Mouse (Mus musculus) midbrain, embryonic 15.5 days (tissue): Measurements from ENCODE around the gene Hba-x. TPM values are rescaled to one million over a fixed set of nuclear protein-coding genes. Genes with fewer than 3 reads are reported as not detected.
A peak's percentile ranks its signal among the peaks of the same experiment; 100 is the strongest.

Experiments used
- ATAC-seq: fragments of 200-750 bp; cut with Nextera tagmentation; replicated peaks from 2 replicates; pipeline ENCODE4 v1.8.0; 2017; ENCODE audit warnings: moderate TSS enrichment
- H3K27ac ChIP-seq: fragments of 300-500 bp; sonication (generic); 2 replicates; pipeline ENCODE4 v1.5.1; 2015; ENCODE audit warnings: mild to moderate bottlenecking, inconsistent platforms
- H3K27me3 ChIP-seq: fragments of 300-500 bp; sonication (generic); replicated peaks from 2 replicates; pipeline ENCODE4 v1.6.1; 2015; ENCODE audit warnings: inconsistent platforms
- H3K36me3 ChIP-seq: fragments of 300-500 bp; sonication (generic); replicated peaks from 2 replicates; pipeline ENCODE4 v1.6.1; 2015; ENCODE audit warnings: inconsistent platforms
- H3K4me1 ChIP-seq: fragments of 300-500 bp; sonication (generic); 2 replicates; pipeline ENCODE4 v1.6.1; 2015; ENCODE audit warnings: inconsistent platforms
- H3K4me2 ChIP-seq: fragments of 300-500 bp; sonication (generic); 2 replicates; pipeline ENCODE4 v1.6.1; 2015; ENCODE audit warnings: inconsistent platforms, mild to moderate bottlenecking, moderate library complexity
- H3K4me3 ChIP-seq: fragments of 300-500 bp; sonication (generic); 2 replicates; pipeline ENCODE4 v1.5.1; 2015; ENCODE audit warnings: mild to moderate bottlenecking, inconsistent platforms
- H3K9ac ChIP-seq: fragments of 300-500 bp; sonication (generic); 2 replicates; pipeline ENCODE4 v1.6.1; 2015; ENCODE audit warnings: mild to moderate bottlenecking, inconsistent platforms
- H3K9me3 ChIP-seq: fragments of 300-500 bp; sonication (generic); 2 replicates; pipeline ENCODE4 v1.6.1; 2016; ENCODE audit warnings: inconsistent platforms
- WGBS: fragments of 180-500 bp; shearing (Covaris S2); methylation state at CpG from one replicate; pipeline ENCODE4 v1.1.7; 2015; ENCODE audit warnings: mixed read lengths; 5-methylcytosine and 5-hydroxymethylcytosine counted together
- polyA plus RNA-seq: library from polyadenylated mRNA; unstranded; fragments of >200 nt; fragmentation: Nextera tagmentation; extraction: Ambion mirVana; gene quantifications from 2 replicates; pipeline ENCODE4 v1.2.1, GENCODE M21; 2015

Hba-x gene
- polyA plus RNA-seq: 32.4 and 44.1 TPM in 2 replicates

DNA sequence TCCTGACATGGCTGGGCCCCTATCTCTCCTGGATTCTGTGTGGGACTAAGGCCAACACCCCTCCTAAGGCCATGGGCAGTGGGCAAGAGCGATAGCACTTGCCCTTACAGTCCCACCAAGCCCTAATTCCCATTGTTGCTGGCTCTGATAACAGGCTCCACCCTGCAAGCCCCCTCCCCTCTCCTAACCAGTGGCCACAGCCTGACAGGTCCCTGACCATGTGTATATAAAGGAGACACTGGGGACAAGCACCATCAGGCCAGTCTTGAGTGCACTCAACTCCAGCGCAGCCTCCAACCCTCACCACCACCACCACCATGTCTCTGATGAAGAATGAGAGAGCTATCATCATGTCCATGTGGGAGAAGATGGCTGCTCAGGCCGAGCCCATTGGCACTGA is at the start of gene Hba-x:
Gene Hba-x, plus strand, starts transcription at position 54 of the 400 bp plus-strand sequence.
- Histone ChIP-seq H3K9me3 (no peaks in the 10 kb centered on the region), H3K27ac (no peak within 1 kb of the TSS), H3K27me3 (no peaks in the 10 kb centered on the region), H3K9ac (no peak within 1 kb of the TSS), H3K4me1 (no peaks in the 10 kb centered on the region), H3K4me3 (no peak within 1 kb of the TSS), H3K4me2 (no peak within 1 kb of the TSS), H3K36me3 (no peaks in the 10 kb centered on the region)
- no peak for ATAC-seq
- WGBS: 71% methylated on average over 3 of the region's 3 CpGs

DNA sequence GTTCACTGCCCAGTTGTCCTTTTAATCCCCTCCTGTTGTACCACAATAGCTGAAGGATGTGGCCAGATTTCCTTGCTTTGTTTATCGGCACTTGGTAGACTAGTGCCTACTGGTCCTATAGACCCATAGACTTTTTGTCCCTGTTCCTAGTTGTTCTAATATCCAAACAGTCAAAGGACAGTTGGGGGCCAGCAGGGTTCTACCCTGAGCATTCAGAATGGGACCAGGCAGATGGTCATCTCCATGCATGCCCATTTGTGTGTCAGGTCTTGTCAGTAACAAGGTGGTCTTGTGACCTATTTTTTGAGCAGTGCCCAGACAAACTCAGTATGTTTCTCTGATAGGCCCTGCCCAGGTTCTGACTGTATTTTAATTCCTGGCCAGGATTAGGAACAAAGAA is 49.2 kb upstream of the Hba-x start:
- ATAC-seq: 0 out of 2 replicates have a peak, but pooled peaks have one; percentile 0
- no peaks in the 10 kb centered on the region for H3K9me3 ChIP-seq
- WGBS: 17% methylated on average over 1 of the region's 1 CpGs
- peak overlapping the region; percentile 80 for H3K27ac ChIP-seq
- H3K4me3 ChIP-seq: peak overlapping the region; percentile 62
- peak overlapping the region; percentile 71 for H3K9ac ChIP-seq
- H3K4me1 ChIP-seq: peaks cover 30% of the 10 kb centered on the region
- H3K4me2 ChIP-seq: peak overlapping the region; percentile 58
- peaks cover 10% of the 10 kb centered on the region for H3K36me3 ChIP-seq
- H3K27me3 ChIP-seq: peaks cover 22% of the 10 kb centered on the region

DNA sequence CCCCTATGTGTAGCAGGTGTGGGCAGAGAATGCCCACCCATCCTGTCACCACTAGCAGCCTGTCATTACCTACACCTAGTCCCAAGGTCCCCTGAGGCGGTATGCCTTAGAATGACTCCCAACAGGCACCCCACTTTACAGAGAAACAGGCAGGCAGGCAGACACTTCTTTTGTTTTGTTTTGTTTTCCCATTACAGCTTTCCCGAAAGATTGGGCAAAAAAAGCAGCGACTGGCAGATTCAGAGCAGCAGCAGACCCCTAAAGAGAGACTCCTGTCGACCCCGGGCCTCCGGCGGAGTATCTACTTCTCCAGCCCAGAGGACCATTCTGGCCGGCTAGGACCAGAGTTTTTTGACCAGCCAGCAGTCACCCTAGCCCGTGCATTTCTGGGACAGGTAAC is 48.6 kb upstream of the Hba-x start:
- Histone ChIP-seq H3K9me3 (no peaks in the 10 kb centered on the region), H3K27ac (no peak overlapping the region), H3K36me3 (peaks cover 10% of the 10 kb centered on the region), H3K4me1 (peaks cover 25% of the 10 kb centered on the region), H3K4me3 (0 out of 2 replicates have a peak overlapping the region, but pooled peaks have one; percentile 62), H3K27me3 (peaks cover 17% of the 10 kb centered on the region), H3K9ac (no peak overlapping the region), H3K4me2 (peak overlapping the region; percentile 58)
- no peak for ATAC-seq
- 87% methylated on average over 9 of the region's 9 CpGs for WGBS

DNA sequence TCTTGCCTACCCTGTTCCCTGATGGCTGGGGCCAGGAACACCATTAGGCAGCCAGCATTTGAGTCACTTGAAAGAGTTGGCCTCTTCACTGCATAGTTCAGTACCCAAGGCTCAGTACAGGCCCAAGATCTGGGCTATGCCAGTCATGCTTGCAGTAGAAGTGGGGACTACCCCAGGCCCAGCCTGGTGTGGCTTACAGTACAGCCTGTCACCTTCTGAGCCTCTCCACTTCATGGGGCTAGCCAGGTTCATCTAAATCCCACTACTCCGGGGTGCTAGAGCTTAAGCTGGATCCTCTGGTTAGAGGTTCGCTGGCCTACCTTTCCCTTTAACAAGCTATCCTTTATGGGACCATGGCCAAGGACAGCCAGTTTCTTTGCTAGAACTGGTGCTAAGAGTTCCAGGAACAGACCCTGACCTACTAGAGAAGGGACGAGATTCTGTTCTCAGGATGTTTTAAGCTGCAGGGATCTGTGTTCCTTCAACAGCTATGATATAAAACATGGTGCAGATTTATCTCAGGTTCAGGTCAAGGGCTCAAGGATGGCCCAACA is 47.8 kb upstream of the Hba-x start:
- peaks cover 9% of the 10 kb centered on the region for H3K27me3 ChIP-seq
- ATAC-seq: no peak

DNA sequence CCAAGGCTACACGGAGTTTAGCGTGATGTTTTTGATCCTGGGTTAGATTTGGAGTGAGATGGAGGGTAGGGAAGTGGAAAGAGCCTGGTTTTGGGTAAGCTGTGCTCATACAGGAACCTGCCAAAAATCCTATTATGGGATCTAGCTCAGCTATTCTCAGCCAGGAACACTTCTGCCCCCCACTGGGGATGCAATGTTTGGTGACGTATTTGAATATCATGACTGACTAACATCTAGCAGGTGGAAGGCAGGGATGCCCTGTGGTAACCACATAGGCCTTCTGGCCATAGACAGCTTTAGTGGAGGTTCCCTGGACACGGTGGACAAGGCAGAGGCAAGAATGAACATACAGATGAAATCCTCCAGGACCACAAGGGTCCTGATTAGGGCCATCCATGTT is 46.0 kb upstream of the Hba-x start:
- H3K36me3 ChIP-seq: peaks cover 17% of the 10 kb centered on the region
- no peak overlapping the region for H3K9ac ChIP-seq
- H3K27me3 ChIP-seq: no peaks in the 10 kb centered on the region
- 83% methylated on average over 4 of the region's 4 CpGs for WGBS
- H3K4me1 ChIP-seq: peaks cover 18% of the 10 kb centered on the region
- ATAC-seq: no peak
- no peaks in the 10 kb centered on the region for H3K9me3 ChIP-seq
- H3K4me2 ChIP-seq: no peak overlapping the region
- no peak overlapping the region for H3K4me3 ChIP-seq
- H3K27ac ChIP-seq: no peak overlapping the region

More for the DNA sequence above, 47.8 kb upstream of the Hba-x start:
- Histone ChIP-seq H3K9ac (no peak overlapping the region), H3K4me1 (peaks cover 18% of the 10 kb centered on the region), H3K9me3 (no peaks in the 10 kb centered on the region), H3K4me3 (no peak overlapping the region), H3K36me3 (peaks cover 10% of the 10 kb centered on the region), H3K27ac (no peak overlapping the region), H3K4me2 (no peak overlapping the region)
- 93% methylated on average over 3 of the region's 3 CpGs for WGBS

DNA sequence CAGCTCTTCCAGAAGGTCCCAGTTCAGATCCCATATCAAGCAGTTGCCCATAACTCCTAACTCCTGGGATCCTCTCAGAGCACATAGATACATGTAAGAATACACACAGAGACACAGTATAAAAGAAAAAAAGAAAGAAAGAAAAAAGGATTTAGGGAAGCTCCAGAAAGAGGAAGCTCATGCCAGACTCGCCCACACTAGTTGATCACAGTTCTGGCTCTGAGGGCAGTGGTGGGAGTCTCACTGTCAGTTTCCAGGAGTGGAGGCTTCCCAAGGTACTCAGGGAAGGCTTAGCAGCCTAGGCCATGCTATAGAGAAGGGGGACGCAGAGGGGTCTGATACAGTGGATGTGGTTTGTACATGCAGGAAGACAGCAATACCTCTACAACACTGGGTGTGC is 45.1 kb upstream of the Hba-x start:
- H3K4me1 ChIP-seq: peaks cover 27% of the 10 kb centered on the region
- H3K27me3 ChIP-seq: no peaks in the 10 kb centered on the region
- H3K9me3 ChIP-seq: no peaks in the 10 kb centered on the region
- no peak overlapping the region for H3K4me2 ChIP-seq
- WGBS: 90% methylated on average over 2 of the region's 2 CpGs
- ATAC-seq: no peak
- H3K27ac ChIP-seq: no peak overlapping the region
- no peak overlapping the region for H3K4me3 ChIP-seq
- no peak overlapping the region for H3K9ac ChIP-seq
- peaks cover 17% of the 10 kb centered on the region for H3K36me3 ChIP-seq

DNA sequence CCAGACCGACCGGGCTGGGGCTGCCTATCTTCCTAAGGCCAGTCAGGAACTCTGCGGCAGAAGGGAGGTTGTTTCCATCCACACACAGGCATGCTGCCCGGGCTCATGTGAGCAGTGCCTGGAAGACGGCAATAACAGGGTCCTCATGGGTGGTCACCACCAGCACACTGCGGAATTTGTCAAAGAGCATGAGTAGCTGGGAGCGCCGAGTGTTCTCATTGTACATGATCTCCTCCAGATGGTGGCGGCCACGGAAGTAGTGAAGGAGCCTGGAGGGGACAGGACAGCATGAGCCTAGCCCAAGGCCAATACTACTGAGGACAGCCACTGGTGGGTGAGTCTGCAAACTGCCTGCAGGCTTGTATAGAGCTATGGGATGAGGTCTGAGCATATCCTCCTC is 43.4 kb upstream of the Hba-x start:
- Histone ChIP-seq H3K27me3 (no peaks in the 10 kb centered on the region), H3K36me3 (peaks cover 17% of the 10 kb centered on the region), H3K4me2 (no peak overlapping the region), H3K9me3 (no peaks in the 10 kb centered on the region), H3K4me1 (peaks cover 26% of the 10 kb centered on the region), H3K4me3 (no peak overlapping the region), H3K27ac (no peak overlapping the region), H3K9ac (no peak overlapping the region)
- no peak for ATAC-seq
- WGBS: 77% methylated on average over 10 of the region's 10 CpGs

DNA sequence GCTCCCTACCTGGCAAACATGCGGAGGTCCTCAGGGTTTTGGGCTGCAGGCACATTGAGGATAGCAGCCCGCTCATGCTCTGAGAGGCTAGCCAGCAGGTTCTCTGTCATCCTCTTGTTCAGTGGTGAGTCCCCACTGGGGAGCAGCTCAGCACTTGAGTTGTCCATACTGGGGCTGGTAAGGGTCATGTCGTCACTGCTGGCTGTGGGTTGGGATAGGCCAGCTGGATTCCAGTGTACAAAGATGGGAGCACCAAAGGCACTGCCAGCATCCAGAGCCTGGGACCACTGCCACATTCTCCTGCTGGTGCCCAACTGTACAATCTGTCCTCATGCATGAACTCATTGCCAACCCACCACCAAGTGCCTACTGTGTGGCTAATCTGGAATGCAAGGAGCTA is 42.3 kb upstream of the Hba-x start:
- Histone ChIP-seq H3K9ac (no peak overlapping the region), H3K27ac (no peak overlapping the region), H3K4me3 (no peak overlapping the region), H3K27me3 (no peaks in the 10 kb centered on the region), H3K9me3 (no peaks in the 10 kb centered on the region), H3K36me3 (peaks cover 19% of the 10 kb centered on the region), H3K4me2 (no peak overlapping the region), H3K4me1 (peaks cover 26% of the 10 kb centered on the region)
- ATAC-seq: no peak
- WGBS: 88% methylated on average over 3 of the region's 3 CpGs

DNA sequence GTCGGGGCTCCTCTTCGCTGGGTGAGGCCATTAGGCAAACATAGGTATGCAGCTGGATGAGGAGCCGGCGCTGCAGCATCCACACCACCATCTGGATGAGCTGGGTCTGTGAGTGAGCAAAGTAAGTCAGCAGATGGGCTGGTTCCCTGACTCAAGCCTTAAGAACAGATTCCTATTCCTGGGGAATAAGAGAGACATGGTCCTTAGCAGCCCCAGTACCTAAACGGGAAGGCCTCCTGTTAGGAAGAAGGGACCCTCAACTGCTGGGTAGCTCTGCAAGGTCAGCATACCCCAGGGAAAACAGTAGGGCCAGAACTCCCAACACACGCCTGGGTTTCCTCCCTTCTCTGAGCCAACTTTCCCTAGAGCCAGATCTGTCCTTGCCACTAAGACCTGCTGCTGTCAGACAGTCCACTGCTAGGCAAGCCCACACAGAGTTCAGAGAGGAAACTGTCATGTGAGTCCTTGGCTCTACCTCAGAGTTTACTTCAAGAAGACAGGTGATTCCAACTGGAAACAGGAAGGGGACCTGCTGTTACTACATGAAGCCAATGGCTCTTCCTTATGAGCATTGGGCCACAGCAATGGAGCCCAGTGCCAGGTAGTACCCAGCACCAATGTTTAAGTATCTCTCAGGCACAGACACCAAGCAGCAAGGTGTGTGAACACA is 41.2 kb upstream of the Hba-x start:
- Histone ChIP-seq H3K27me3 (no peaks in the 10 kb centered on the region), H3K27ac (peak overlapping the region; percentile 60), H3K9me3 (no peaks in the 10 kb centered on the region), H3K4me3 (no peak overlapping the region), H3K36me3 (peaks cover 26% of the 10 kb centered on the region), H3K9ac (no peak overlapping the region), H3K4me1 (peaks cover 26% of the 10 kb centered on the region), H3K4me2 (no peak overlapping the region)
- no peak for ATAC-seq
- WGBS: 91% methylated on average over 6 of the region's 6 CpGs

DNA sequence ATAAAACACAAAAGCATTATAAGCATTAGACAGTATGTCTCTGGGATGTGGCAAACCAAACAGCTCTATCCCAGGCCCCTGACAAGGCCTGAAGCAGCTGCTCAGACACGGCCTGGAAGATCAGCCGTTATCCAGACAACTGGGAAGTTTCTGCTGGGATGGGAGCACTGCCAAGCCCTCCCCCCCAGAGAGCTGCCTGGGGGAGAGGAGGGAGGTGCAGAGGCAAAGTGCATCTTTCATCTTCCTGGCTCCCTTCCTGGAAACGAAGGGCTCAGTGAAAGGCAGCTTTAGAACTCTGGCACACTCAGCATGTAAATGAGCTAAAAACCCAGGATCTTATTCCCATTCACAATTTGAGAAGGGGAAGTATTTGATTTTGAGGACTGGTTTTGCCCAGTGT is 40.6 kb upstream of the Hba-x start:
- H3K4me2 ChIP-seq: no peak overlapping the region
- peaks cover 26% of the 10 kb centered on the region for H3K4me1 ChIP-seq
- H3K9ac ChIP-seq: no peak overlapping the region
- no peaks in the 10 kb centered on the region for H3K27me3 ChIP-seq
- H3K27ac ChIP-seq: peak overlapping the region; percentile 60
- peaks cover 26% of the 10 kb centered on the region for H3K36me3 ChIP-seq
- peak; percentile 53; the same call in 1 of the 2 replicates for ATAC-seq
- no peaks in the 10 kb centered on the region for H3K9me3 ChIP-seq
- no peak overlapping the region for H3K4me3 ChIP-seq
- WGBS: 35% methylated on average over 3 of the region's 3 CpGs

DNA sequence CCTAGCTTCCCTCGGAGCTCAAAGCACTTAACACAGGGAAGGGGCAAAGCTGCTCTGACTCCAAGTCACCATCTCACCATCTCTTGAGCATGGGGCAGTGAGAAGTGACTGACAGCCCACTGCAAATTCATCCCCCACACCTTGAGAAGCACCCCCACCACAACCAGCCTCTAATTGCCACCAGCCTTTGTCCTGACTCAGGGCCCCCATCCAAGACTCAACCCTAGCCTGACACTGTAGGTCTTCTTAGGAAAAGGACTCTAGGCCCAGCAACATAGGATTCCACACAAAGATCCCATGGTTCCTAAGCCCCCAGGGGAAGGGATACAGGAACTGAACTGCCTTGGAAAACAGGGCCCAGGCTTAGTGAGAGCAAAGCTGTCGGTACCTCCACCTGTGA is 40.1 kb upstream of the Hba-x start:
- no peak overlapping the region for H3K4me3 ChIP-seq
- no peak overlapping the region for H3K9ac ChIP-seq
- H3K4me1 ChIP-seq: peaks cover 26% of the 10 kb centered on the region
- peak; percentile 28; the same call in 1 of the 2 replicates for ATAC-seq
- no peaks in the 10 kb centered on the region for H3K27me3 ChIP-seq
- H3K4me2 ChIP-seq: no peak overlapping the region
- 56% methylated on average over 2 of the region's 2 CpGs for WGBS
- H3K36me3 ChIP-seq: peaks cover 23% of the 10 kb centered on the region
- no peaks in the 10 kb centered on the region for H3K9me3 ChIP-seq
- H3K27ac ChIP-seq: peak overlapping the region; percentile 60

DNA sequence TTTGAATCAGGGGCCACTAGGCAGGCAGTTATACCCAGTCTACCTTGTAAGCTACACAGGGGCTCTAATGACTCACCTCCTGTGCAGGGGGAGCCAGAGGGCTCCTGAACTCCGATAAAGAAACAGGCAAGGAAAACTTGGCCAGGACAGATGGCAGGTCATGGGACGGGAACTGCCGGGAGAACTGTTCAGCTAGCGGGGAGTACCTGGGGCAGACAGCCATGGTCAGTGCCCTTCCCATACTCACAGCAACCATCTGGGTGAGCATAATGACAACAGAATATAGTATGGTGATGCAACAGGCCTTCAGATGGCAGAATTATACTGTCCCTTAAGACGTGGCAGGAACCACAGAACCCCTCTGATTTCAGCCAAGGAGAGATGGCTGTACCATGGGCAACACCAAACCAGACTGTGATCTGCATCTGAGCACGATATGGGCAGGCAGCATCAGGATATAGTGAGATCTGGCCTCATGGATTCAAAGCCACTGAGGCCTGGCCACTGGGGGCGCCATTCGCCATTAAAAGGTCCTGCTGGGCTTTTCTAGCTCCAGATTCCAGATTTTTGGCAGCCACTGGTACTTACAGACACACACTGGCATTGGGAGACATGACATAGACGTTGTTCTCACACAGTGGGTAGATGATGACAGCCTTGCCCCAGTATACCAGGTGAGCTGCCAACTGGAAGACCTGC is 39.3 kb upstream of the Hba-x start:
- WGBS: 60% methylated on average over 9 of the region's 9 CpGs
- no peak overlapping the region for H3K9ac ChIP-seq
- H3K4me2 ChIP-seq: no peak overlapping the region

More for the DNA sequence above, 39.3 kb upstream of the Hba-x start:
- Histone ChIP-seq H3K4me1 (peaks cover 26% of the 10 kb centered on the region), H3K36me3 (peaks cover 16% of the 10 kb centered on the region), H3K27me3 (no peaks in the 10 kb centered on the region), H3K4me3 (no peak overlapping the region), H3K9me3 (no peaks in the 10 kb centered on the region), H3K27ac (peak overlapping the region; percentile 60)
- no peak for ATAC-seq
